Mouse (Mus musculus): ENCODE data around the gene Ddi2. TPM values are rescaled to one million over a fixed set of nuclear protein-coding genes. Genes with fewer than 3 reads are reported as not detected.

The Ddi2 gene
- total and polyA plus RNA-seq, 3 experiments = 8.7 to 29.4 (median 28.6) TPM

- no peak for DNase-seq
- intact Hi-C loops (cut with DNase I) = no loop called here
- Histone ChIP-seq H3K9ac (ENCODE audit: low read depth, low read length) (no peak overlapping the region), H3K36me3 (ENCODE audit: control insufficient read depth, insufficient read depth, low read length) (no peaks in the 10 kb centered on the region), H3K27ac (peak overlapping the region; percentile 34; the same call in 1 of the 2 replicates), H3K4me1 (ENCODE audit: control insufficient read depth, insufficient read depth, low read length) (peaks cover 1% of the 10 kb centered on the region; the same call in 1 of the 2 replicates), H3K79me2 (replicated peaks; ENCODE audit: control insufficient read depth, insufficient read depth, low read length) (no peaks in the 10 kb centered on the region), H3K4me3 (peak overlapping the region; percentile 41), H3K27me3 (ENCODE audit: control insufficient read depth, insufficient read depth, low read length) (no peaks in the 10 kb centered on the region)
- TF ChIP-seq EP300 (IDR thresholded peaks at IDR 0.05; ENCODE audit: insufficient read depth, low read depth, low read length) (no peak), CTCF (IDR thresholded peaks at IDR 0.05) (no peak), POLR2A (IDR thresholded peaks at IDR 0.05; ENCODE audit: insufficient read depth, low read depth, low read length) (no peak)
- WGBS = 34% methylated on average over 9 of the region's 9 CpGs
Measured at GRCm38 (mm10) chr4:141735206-141735560, 12.0 kb upstream of the Ddi2 start.

- WGBS = 6% methylated on average over 24 of the region's 24 CpGs
- Histone ChIP-seq H3K27ac (peak overlapping the region; percentile 65), H3K27me3 (ENCODE audit: control insufficient read depth, insufficient read depth, low read length) (no peaks in the 10 kb centered on the region), H3K36me3 (ENCODE audit: control insufficient read depth, insufficient read depth, low read length) (no peaks in the 10 kb centered on the region), H3K4me3 (peak overlapping the region; percentile 41), H3K9ac (ENCODE audit: low read depth, low read length) (no peak overlapping the region), H3K79me2 (replicated peaks; ENCODE audit: control insufficient read depth, insufficient read depth, low read length) (no peaks in the 10 kb centered on the region), H3K4me1 (ENCODE audit: control insufficient read depth, insufficient read depth, low read length) (peaks cover 1% of the 10 kb centered on the region; the same call in 1 of the 2 replicates)
- DNase-seq = peak; percentile 88 to 93
- intact Hi-C loops (cut with DNase I) = no loop called here
- TF ChIP-seq EP300 (IDR thresholded peaks at IDR 0.05; ENCODE audit: insufficient read depth, low read depth, low read length) (peak; percentile 20; the same call in 1 of the 2 replicates), POLR2A (IDR thresholded peaks at IDR 0.05; ENCODE audit: insufficient read depth, low read depth, low read length) (peak; percentile 94), CTCF (IDR thresholded peaks at IDR 0.05) (no peak)
Measured at GRCm38 (mm10) chr4:141734446-141735205, 11.4 kb upstream of the Ddi2 start.

- Histone ChIP-seq H3K27me3 (ENCODE audit: control insufficient read depth, insufficient read depth, low read length) (no peaks in the 10 kb centered on the region), H3K36me3 (ENCODE audit: control insufficient read depth, insufficient read depth, low read length) (no peaks in the 10 kb centered on the region), H3K9ac (ENCODE audit: low read depth, low read length) (no peak overlapping the region), H3K4me1 (ENCODE audit: control insufficient read depth, insufficient read depth, low read length) (peaks cover 4% of the 10 kb centered on the region; the same call in 1 of the 2 replicates), H3K27ac (no peak overlapping the region), H3K79me2 (replicated peaks; ENCODE audit: control insufficient read depth, insufficient read depth, low read length) (no peaks in the 10 kb centered on the region), H3K4me3 (no peak overlapping the region)
- no peak for DNase-seq
- TF ChIP-seq POLR2A (IDR thresholded peaks at IDR 0.05; ENCODE audit: insufficient read depth, low read depth, low read length) = no peak
- no peak for TF ChIP-seq EP300 (IDR thresholded peaks at IDR 0.05; ENCODE audit: insufficient read depth, low read depth, low read length)
- no peak for TF ChIP-seq CTCF (IDR thresholded peaks at IDR 0.05)
- WGBS = 67% methylated on average over 5 of the region's 5 CpGs
- intact Hi-C loops (cut with DNase I) = no loop called here
Measured at GRCm38 (mm10) chr4:141731766-141732165, 8.5 kb upstream of the Ddi2 start.

- H3K4me1 ChIP-seq (ENCODE audit: control insufficient read depth, insufficient read depth, low read length) = peaks cover 4% of the 10 kb centered on the region; the same call in 1 of the 2 replicates
- WGBS = 80% methylated on average over 13 of the region's 13 CpGs
Measured at GRCm38 (mm10) chr4:141730401-141730800, 7.2 kb upstream of the Ddi2 start.

GRCm38 (mm10) chr4:141729266-141729665, 6.0 kb upstream of the Ddi2 start:
- Histone ChIP-seq H3K4me3 (no peak overlapping the region), H3K4me1 (ENCODE audit: control insufficient read depth, insufficient read depth, low read length) (0 out of 2 replicates have a peak, but pooled peaks cover 3% of the 10 kb centered on the region), H3K79me2 (replicated peaks; ENCODE audit: control insufficient read depth, insufficient read depth, low read length) (no peaks in the 10 kb centered on the region), H3K27ac (no peak overlapping the region), H3K9ac (ENCODE audit: low read depth, low read length) (no peak overlapping the region), H3K27me3 (ENCODE audit: control insufficient read depth, insufficient read depth, low read length) (no peaks in the 10 kb centered on the region), H3K36me3 (ENCODE audit: control insufficient read depth, insufficient read depth, low read length) (no peaks in the 10 kb centered on the region)
- intact Hi-C loops (cut with DNase I) = no loop called here
- DNase-seq = no peak
- TF ChIP-seq POLR2A (IDR thresholded peaks at IDR 0.05; ENCODE audit: insufficient read depth, low read depth, low read length) (no peak), CTCF (IDR thresholded peaks at IDR 0.05) (no peak), EP300 (IDR thresholded peaks at IDR 0.05; ENCODE audit: insufficient read depth, low read depth, low read length) (no peak)
- WGBS = 91% methylated on average over 3 of the region's 3 CpGs

More at GRCm38 (mm10) chr4:141730401-141730800, 7.2 kb upstream of the Ddi2 start:
- Histone ChIP-seq H3K36me3 (ENCODE audit: control insufficient read depth, insufficient read depth, low read length) (no peaks in the 10 kb centered on the region), H3K79me2 (replicated peaks; ENCODE audit: control insufficient read depth, insufficient read depth, low read length) (no peaks in the 10 kb centered on the region), H3K4me3 (no peak overlapping the region), H3K27me3 (ENCODE audit: control insufficient read depth, insufficient read depth, low read length) (no peaks in the 10 kb centered on the region), H3K27ac (no peak overlapping the region), H3K9ac (ENCODE audit: low read depth, low read length) (no peak overlapping the region)
- DNase-seq = no peak
- intact Hi-C loops (cut with DNase I) = no loop called here
- no peak for TF ChIP-seq POLR2A (IDR thresholded peaks at IDR 0.05; ENCODE audit: insufficient read depth, low read depth, low read length)
- TF ChIP-seq CTCF (IDR thresholded peaks at IDR 0.05) = no peak
- no peak for TF ChIP-seq EP300 (IDR thresholded peaks at IDR 0.05; ENCODE audit: insufficient read depth, low read depth, low read length)

- DNase-seq = no peak
- H3K4me3 ChIP-seq = no peak overlapping the region
- H3K27me3 ChIP-seq (ENCODE audit: control insufficient read depth, insufficient read depth, low read length) = no peaks in the 10 kb centered on the region
- intact Hi-C loops (cut with DNase I) = no loop called here
- no peaks in the 10 kb centered on the region for H3K79me2 ChIP-seq (replicated peaks; ENCODE audit: control insufficient read depth, insufficient read depth, low read length)
- no peak overlapping the region for H3K27ac ChIP-seq
- WGBS = 54% methylated on average over 3 of the region's 3 CpGs
- H3K4me1 ChIP-seq (ENCODE audit: control insufficient read depth, insufficient read depth, low read length) = peaks cover 9% of the 10 kb centered on the region
- peaks cover 10% of the 10 kb centered on the region for H3K36me3 ChIP-seq (ENCODE audit: control insufficient read depth, insufficient read depth, low read length)
- no peak overlapping the region for H3K9ac ChIP-seq (ENCODE audit: low read depth, low read length)
- no peak for TF ChIP-seq EP300 (IDR thresholded peaks at IDR 0.05; ENCODE audit: insufficient read depth, low read depth, low read length)
- no peak for TF ChIP-seq CTCF (IDR thresholded peaks at IDR 0.05)
- no peak for TF ChIP-seq POLR2A (IDR thresholded peaks at IDR 0.05; ENCODE audit: insufficient read depth, low read depth, low read length)
Measured at GRCm38 (mm10) chr4:141725738-141726137, 2.5 kb upstream of the Ddi2 start.
